Mouse (Mus musculus) adipocyte (in vitro differentiated cells): Measurements from ENCODE around the gene Gm21976.
A peak's percentile ranks its signal among the peaks of the same experiment; 100 is the strongest.

Experiments
- DNase-seq: peaks from one replicate; pipeline ENCODE4 v3.0.0-alpha.2; 2016; ENCODE audit warnings: low spot score

Gene Gm21976

GRCm38 (mm10) chr13:98354871-98355558 is 75.3 kb downstream of the Gm21976 start:
- DNase-seq: peak; percentile 40

GRCm38 (mm10) chr13:98355559-98356111 is 75.9 kb downstream of the Gm21976 start:
- no peak for DNase-seq

GRCm38 (mm10) chr13:98356176-98356972 is 76.7 kb downstream of the Gm21976 start:
- no peak for DNase-seq
